Mouse (Mus musculus): ENCODE measurements around the gene Tctex1d4.

DNA sequence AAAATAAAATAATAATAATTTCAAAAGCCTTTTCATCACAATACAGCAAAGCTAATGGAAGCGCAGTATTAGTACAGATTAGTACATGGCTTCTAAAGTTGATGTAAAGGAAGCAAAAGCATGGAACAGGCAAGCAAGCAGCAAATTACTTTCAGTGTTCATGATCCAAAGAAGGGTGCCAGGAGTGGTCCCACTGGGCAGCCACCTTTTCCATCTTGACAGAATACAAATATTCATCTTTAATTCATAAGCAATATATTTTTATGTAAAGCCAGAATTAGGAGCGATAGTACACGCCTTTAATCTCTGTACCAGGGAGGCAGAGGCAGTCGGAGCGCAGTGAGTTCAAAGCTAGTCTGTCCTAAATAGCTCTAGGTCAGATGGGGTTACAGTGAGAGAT, 7.0 kb upstream of the Tctex1d4 start:
- TF ChIP-seq CTCF (IDR thresholded peaks at IDR 0.05; ENCODE audit: low read depth) (no peak), EP300 (IDR thresholded peaks at IDR 0.05; ENCODE audit: low read depth) (no peak)

All from liver, embryonic 14.5 days (tissue).